Comparison of ENCODE assay signal across 8 mouse cellular contexts in the genomic region with DNA sequence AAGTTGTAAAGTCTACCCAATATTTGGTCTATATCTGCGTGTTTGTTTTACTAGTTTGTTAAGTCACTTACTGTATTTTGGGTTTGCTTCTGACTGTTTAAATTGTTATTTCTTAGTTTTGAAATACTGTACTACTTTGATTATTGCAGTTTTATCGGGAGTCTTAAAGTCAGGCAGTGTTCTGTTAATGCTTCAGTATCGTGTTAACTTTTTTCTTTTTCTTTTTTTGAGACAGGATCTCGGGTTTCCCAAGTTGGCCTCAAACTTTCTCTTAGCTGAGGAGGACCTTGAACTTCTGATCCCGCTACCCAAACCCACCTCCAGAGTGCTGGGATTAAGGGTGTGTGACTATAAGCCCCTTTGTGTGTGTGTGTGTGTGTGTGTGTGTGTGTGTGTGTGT. TPM values are rescaled to one million over a fixed set of nuclear protein-coding genes. Genes with fewer than 3 reads are reported as not detected.
DNase-seq lines count a peak whose midpoint lies in the region; ATAC-seq lines count a peak whose summit lies in the region.

No protein-coding gene starts in this region.

- no peaks in the 10 kb centered on the region for H3K27me3 ChIP-seq in kidney, embryonic 14.5 days (ENCODE audit: control insufficient read depth, insufficient read depth, low read length)
- H3K27me3 ChIP-seq in forebrain, embryonic 15.5 days, result no peaks in the 10 kb centered on the region
- no peaks in the 10 kb centered on the region for H3K27me3 ChIP-seq in liver, embryonic 15.5 days

- no peak for ATAC-seq in kidney, embryonic 14.5 days (ENCODE audit: low FRiP score, low TSS enrichment)
- ATAC-seq in forebrain, embryonic 15.5 days (replicated peaks), result no peak
- no peak for ATAC-seq in liver, embryonic 15.5 days (ENCODE audit: insufficient read depth)

- H3K27ac ChIP-seq in kidney, embryonic 14.5 days (ENCODE audit: low read depth, low read length), result 0 out of 2 replicates have a peak overlapping the region, but pooled peaks have one; percentile 71
- 0 out of 2 replicates have a peak overlapping the region, but pooled peaks have one; percentile 95 for H3K27ac ChIP-seq in forebrain, embryonic 15.5 days (replicated peaks)
- H3K27ac ChIP-seq in liver, embryonic 15.5 days (replicated peaks), result peak overlapping the region; percentile 90

- H3K4me3 ChIP-seq in kidney, embryonic 14.5 days (ENCODE audit: low read length), result peak overlapping the region; percentile 53
- H3K4me3 ChIP-seq in forebrain, embryonic 15.5 days, result peak overlapping the region; percentile 91
- H3K4me3 ChIP-seq in liver, embryonic 15.5 days (replicated peaks), result peak overlapping the region; percentile 83

- intact Hi-C loops in left cerebral cortex, postnatal 10 days (cut with DNase I), result no loop called here

- H3K4me1 ChIP-seq in kidney, embryonic 14.5 days (ENCODE audit: control insufficient read depth, insufficient read depth, low read length), result peaks cover 5% of the 10 kb centered on the region; the same call in 1 of the 2 replicates
- peaks cover 16% of the 10 kb centered on the region for H3K4me1 ChIP-seq in forebrain, embryonic 15.5 days
- peaks cover 18% of the 10 kb centered on the region for H3K4me1 ChIP-seq in liver, embryonic 15.5 days (replicated peaks)

- no peak for DNase-seq in kidney, postnatal 14 days
- DNase-seq in adipocyte (ENCODE audit: low spot score), result peak; percentile 11
- DNase-seq in left cerebral cortex, postnatal 10 days (ENCODE audit: extremely low spot score in 1 of 2, low spot score in 2 of 2), result no peak
- DNase-seq in adrenal gland, postnatal 25 days, result no peak
- DNase-seq in urinary bladder, adult 2 months (ENCODE audit: low spot score), result no peak

- H3K36me3 ChIP-seq in kidney, embryonic 14.5 days (ENCODE audit: control insufficient read depth, insufficient read depth, low read length), result peaks cover 7% of the 10 kb centered on the region; the same call in 1 of the 2 replicates
- peaks cover 15% of the 10 kb centered on the region; the same call in 1 of the 2 replicates for H3K36me3 ChIP-seq in forebrain, embryonic 15.5 days
- H3K36me3 ChIP-seq in liver, embryonic 15.5 days (replicated peaks), result 0 out of 2 replicates have a peak, but pooled peaks cover 2% of the 10 kb centered on the region

- H3K9ac ChIP-seq in kidney, embryonic 14.5 days (ENCODE audit: low read depth, low read length), result peak overlapping the region; percentile 72; the same call in 1 of the 2 replicates
- peak overlapping the region; percentile 87 for H3K9ac ChIP-seq in forebrain, embryonic 15.5 days (replicated peaks)
- peak overlapping the region; percentile 74 for H3K9ac ChIP-seq in liver, embryonic 15.5 days

- H3K9me3 ChIP-seq in kidney, embryonic 14.5 days (ENCODE audit: control insufficient read depth, low read length), result no peaks in the 10 kb centered on the region
- H3K9me3 ChIP-seq in forebrain, embryonic 15.5 days, result no peaks in the 10 kb centered on the region
- H3K9me3 ChIP-seq in liver, embryonic 15.5 days (replicated peaks), result no peaks in the 10 kb centered on the region

- WGBS in kidney, embryonic 14.5 days, result 6% methylated on average over 5 of the region's 5 CpGs
- WGBS in forebrain, embryonic 15.5 days, result 13% methylated on average over 5 of the region's 5 CpGs
- 7% methylated on average over 5 of the region's 5 CpGs for WGBS in liver, embryonic 15.5 days (ENCODE audit: insufficient replicate concordance)

- peak overlapping the region; percentile 48 for H3K4me2 ChIP-seq in kidney, embryonic 14.5 days (replicated peaks; ENCODE audit: low read depth, low read length)
- H3K4me2 ChIP-seq in forebrain, embryonic 15.5 days (replicated peaks), result peak overlapping the region; percentile 54
- H3K4me2 ChIP-seq in liver, embryonic 15.5 days, result peak overlapping the region; percentile 79

RNA-seq across cellular contexts. Expression of a gene that starts 35.4 kb away (rescaled TPM):
- 2.0 and 3.7 TPM in 2 replicates for polyA plus RNA-seq in kidney, embryonic 14.5 days (2014; fragmentation: Nextera tagmentation; extraction: Ambion mirVana)
- 3.2 and 3.4 TPM in 2 replicates for polyA plus RNA-seq in forebrain, embryonic 15.5 days (2015; fragmentation: Nextera tagmentation; extraction: Ambion mirVana)
- polyA plus RNA-seq in liver, embryonic 15.5 days (2015; fragmentation: Nextera tagmentation; extraction: Ambion mirVana), result 0.29 and 0.30 TPM in 2 replicates
- 1 to 10 TPM; 4.5 to 5.2 TPM for total RNA-seq in left cerebral cortex, postnatal 10 days (2021)
- 2.9 and 3.0 TPM in 2 replicates for total RNA-seq in adrenal gland, postnatal 25 days (2021)
- polyA plus RNA-seq in urinary bladder, adult 2 months (2012; rRNA removed), result 1.5 and 1.6 TPM in 2 replicates
